Mouse (Mus musculus) urinary bladder, postnatal 0 days (tissue): ENCODE data around the gene Spaca3. TPM values are rescaled to one million over a fixed set of nuclear protein-coding genes. Genes with fewer than 3 reads are reported as not detected.

ENCODE experiments used
- polyA plus RNA-seq: library from polyadenylated mRNA; unstranded; fragments of >200 nt; fragmentation: Nextera tagmentation; extraction: Ambion mirVana; gene quantifications from 2 replicates; pipeline ENCODE4 v1.2.1, GENCODE M21; 2015

Gene Spaca3
- 0.19 TPM in 1 of 2 replicates, not detected in the other for polyA plus RNA-seq

GRCm38 (mm10) chr11:80858065-80858464, at the start of gene Spaca3:
Gene Spaca3 (plus strand): TSS chr11:80858365.

GRCm38 (mm10) chr11:80809993-80810821, 48.0 kb upstream of the Spaca3 start, which contains the start of gene Tmem98:
Gene Tmem98 (plus strand): TSS chr11:80810175.

Other genes with a start within 250 kb of the Spaca3 start
- 23.1 and 29.5 TPM in 2 replicates for gene Myo1d, start 78.3 kb upstream of the Spaca3 start, polyA plus RNA-seq
- 116 and 117 TPM in 2 replicates for gene Tmem98, start 48.2 kb upstream of the Spaca3 start, polyA plus RNA-seq